Mouse (Mus musculus): ENCODE measurements at regions not wholly inside any gene's neighbourhood (a gene's known extent, or its start where the extent isn't known, plus 50 kb on each side); places are given as distances from the start of the nearest gene placed in this dataset.

DNA sequence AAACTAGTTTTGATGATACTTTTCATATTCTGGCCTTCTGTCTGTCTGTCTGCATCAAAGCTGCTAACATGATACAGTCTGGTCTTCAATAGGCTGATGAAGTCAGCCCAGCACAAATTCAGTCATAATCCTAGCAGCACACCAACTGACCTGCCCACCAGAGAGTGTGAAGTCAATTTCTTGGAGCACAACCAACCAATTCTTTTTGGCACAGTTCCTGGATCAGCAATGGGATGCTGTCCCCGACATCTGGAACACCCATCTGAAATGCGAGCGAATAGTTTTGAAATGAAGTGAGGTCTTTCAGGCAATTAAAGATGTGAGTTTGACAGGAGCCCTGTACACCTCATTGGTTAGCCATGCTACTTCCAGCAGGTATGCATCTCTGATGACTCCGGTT lies 98.6 kb downstream of the Spata18 start:
- Histone ChIP-seq H3K36me3 (replicated peaks; ENCODE audit: control insufficient read depth, insufficient read depth, low read length) (no peaks in the 10 kb centered on the region), H3K4me3 (ENCODE audit: low read depth, low read length) (no peak overlapping the region), H3K4me2 (ENCODE audit: low read depth, low read length) (no peak overlapping the region), H3K9me3 (replicated peaks; ENCODE audit: control insufficient read depth, low read length) (no peaks in the 10 kb centered on the region), H3K27me3 (ENCODE audit: control insufficient read depth, insufficient read depth, low read length) (no peaks in the 10 kb centered on the region), H3K9ac (replicated peaks; ENCODE audit: low read depth, low read length) (no peak overlapping the region), H3K27ac (ENCODE audit: low read depth) (no peak overlapping the region), H3K4me1 (ENCODE audit: control insufficient read depth, insufficient read depth) (no peaks in the 10 kb centered on the region)
- DNase-seq (ENCODE audit: low spot score) (no peak), ATAC-seq (ENCODE audit: insufficient read depth, low read depth) (no peak)
- TF ChIP-seq CTCF (IDR thresholded peaks at IDR 0.05; ENCODE audit: low read depth) (no peak), EP300 (IDR thresholded peaks at IDR 0.05; ENCODE audit: low read depth) (no peak)
- WGBS: 55% methylated on average over 4 of the region's 4 CpGs

DNA sequence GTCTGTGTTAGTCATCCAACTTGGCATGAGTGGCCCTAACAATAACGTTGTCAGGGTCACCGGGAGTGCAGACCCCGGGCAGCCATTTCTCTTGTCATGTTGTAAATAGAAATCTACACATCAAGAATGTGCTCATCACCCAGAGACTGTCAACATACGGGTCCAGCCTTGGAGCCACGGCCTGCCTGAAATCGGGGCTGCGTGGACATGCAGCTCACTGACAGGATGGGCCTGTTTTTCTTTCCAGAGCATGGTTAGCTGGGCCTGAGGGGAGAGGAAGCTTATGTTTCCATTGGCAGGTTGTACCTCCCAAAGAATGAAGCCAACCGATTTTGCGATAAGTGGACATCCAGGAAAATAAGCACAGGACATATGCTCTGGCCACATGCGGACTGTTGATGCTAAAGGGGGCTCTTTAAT lies 101.1 kb downstream of the Spata18 start:
- Histone ChIP-seq H3K9me3 (replicated peaks; ENCODE audit: control insufficient read depth, low read length) (no peaks in the 10 kb centered on the region), H3K4me1 (ENCODE audit: control insufficient read depth, insufficient read depth) (no peaks in the 10 kb centered on the region), H3K36me3 (replicated peaks; ENCODE audit: control insufficient read depth, insufficient read depth, low read length) (no peaks in the 10 kb centered on the region), H3K4me3 (ENCODE audit: low read depth, low read length) (no peak overlapping the region), H3K4me2 (ENCODE audit: low read depth, low read length) (no peak overlapping the region), H3K27me3 (ENCODE audit: control insufficient read depth, insufficient read depth, low read length) (no peaks in the 10 kb centered on the region), H3K27ac (ENCODE audit: low read depth) (no peak overlapping the region), H3K9ac (replicated peaks; ENCODE audit: low read depth, low read length) (no peak overlapping the region)
- 0 out of 2 replicates have a peak, but pooled peaks have one; percentile 24 for ATAC-seq (ENCODE audit: insufficient read depth, low read depth)
- no peak for TF ChIP-seq CTCF (IDR thresholded peaks at IDR 0.05; ENCODE audit: low read depth)
- no peak for TF ChIP-seq EP300 (IDR thresholded peaks at IDR 0.05; ENCODE audit: low read depth)
- DNase-seq (ENCODE audit: low spot score): peak; percentile 52
- WGBS: 59% methylated on average over 10 of the region's 10 CpGs

- WGBS: 55% methylated on average over 7 of the region's 7 CpGs
- no peak overlapping the region for H3K9ac ChIP-seq (replicated peaks; ENCODE audit: low read depth, low read length)
These were observed 102.6 kb downstream of the Spata18 start for GRCm38 (mm10) chr5:73753827-73754226.

GRCm38 (mm10) chr5:73758534-73758933 lies 107.4 kb downstream of the Spata18 start:
- Histone ChIP-seq H3K4me2 (ENCODE audit: low read depth, low read length) (no peak overlapping the region), H3K36me3 (replicated peaks; ENCODE audit: control insufficient read depth, insufficient read depth, low read length) (no peaks in the 10 kb centered on the region), H3K9me3 (replicated peaks; ENCODE audit: control insufficient read depth, low read length) (no peaks in the 10 kb centered on the region), H3K27me3 (ENCODE audit: control insufficient read depth, insufficient read depth, low read length) (no peaks in the 10 kb centered on the region), H3K27ac (ENCODE audit: low read depth) (no peak overlapping the region), H3K9ac (replicated peaks; ENCODE audit: low read depth, low read length) (no peak overlapping the region), H3K4me3 (ENCODE audit: low read depth, low read length) (no peak overlapping the region), H3K4me1 (ENCODE audit: control insufficient read depth, insufficient read depth) (no peaks in the 10 kb centered on the region)
- no peak for TF ChIP-seq CTCF (IDR thresholded peaks at IDR 0.05; ENCODE audit: low read depth)
- TF ChIP-seq EP300 (IDR thresholded peaks at IDR 0.05; ENCODE audit: low read depth): no peak
- no peak for DNase-seq (ENCODE audit: low spot score)
- no peak for ATAC-seq (ENCODE audit: insufficient read depth, low read depth)
- 82% methylated on average over 6 of the region's 6 CpGs for WGBS

More at GRCm38 (mm10) chr5:73753827-73754226, 102.6 kb downstream of the Spata18 start:
- H3K4me1 ChIP-seq (ENCODE audit: control insufficient read depth, insufficient read depth): no peaks in the 10 kb centered on the region
- H3K27ac ChIP-seq (ENCODE audit: low read depth): no peak overlapping the region
- no peak overlapping the region for H3K4me2 ChIP-seq (ENCODE audit: low read depth, low read length)
- H3K36me3 ChIP-seq (replicated peaks; ENCODE audit: control insufficient read depth, insufficient read depth, low read length): no peaks in the 10 kb centered on the region
- ATAC-seq (ENCODE audit: insufficient read depth, low read depth) (no peak), DNase-seq (ENCODE audit: low spot score) (no peak)
- H3K27me3 ChIP-seq (ENCODE audit: control insufficient read depth, insufficient read depth, low read length): no peaks in the 10 kb centered on the region
- no peak overlapping the region for H3K4me3 ChIP-seq (ENCODE audit: low read depth, low read length)
- no peak for TF ChIP-seq CTCF (IDR thresholded peaks at IDR 0.05; ENCODE audit: low read depth)
- no peaks in the 10 kb centered on the region for H3K9me3 ChIP-seq (replicated peaks; ENCODE audit: control insufficient read depth, low read length)

DNA sequence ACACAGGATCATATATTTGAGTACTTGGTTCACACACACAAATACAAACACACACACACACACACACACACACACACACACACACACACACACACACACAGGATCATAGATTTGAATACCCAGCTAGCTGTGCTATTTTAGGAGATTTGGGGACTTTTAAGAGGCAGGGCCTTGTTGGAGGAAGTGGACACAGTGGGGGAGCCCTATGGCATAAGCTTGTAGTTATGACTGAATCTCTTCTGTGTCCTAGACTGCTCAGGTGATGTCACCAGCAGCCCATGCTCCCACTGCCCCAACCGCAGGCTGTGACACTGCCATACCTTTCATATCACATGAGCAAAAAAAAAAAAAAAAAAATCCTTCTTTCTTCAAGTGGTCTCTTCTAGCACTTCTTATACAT lies 110.1 kb downstream of the Spata18 start:
- no peak overlapping the region for H3K27ac ChIP-seq (ENCODE audit: low read depth)
- H3K9ac ChIP-seq (replicated peaks; ENCODE audit: low read depth, low read length): no peak overlapping the region
- no peaks in the 10 kb centered on the region for H3K9me3 ChIP-seq (replicated peaks; ENCODE audit: control insufficient read depth, low read length)
- no peaks in the 10 kb centered on the region for H3K36me3 ChIP-seq (replicated peaks; ENCODE audit: control insufficient read depth, insufficient read depth, low read length)
- H3K4me1 ChIP-seq (ENCODE audit: control insufficient read depth, insufficient read depth): no peaks in the 10 kb centered on the region
- no peak for ATAC-seq (ENCODE audit: insufficient read depth, low read depth)
- 53% methylated on average over 1 of the region's 1 CpGs for whole genome bisulfite sequencing
- no peaks in the 10 kb centered on the region for H3K27me3 ChIP-seq (ENCODE audit: control insufficient read depth, insufficient read depth, low read length)
- no peak overlapping the region for H3K4me3 ChIP-seq (ENCODE audit: low read depth, low read length)
- H3K4me2 ChIP-seq (ENCODE audit: low read depth, low read length): no peak overlapping the region
- DNase-seq (ENCODE audit: low spot score): no peak
- no peak for TF ChIP-seq CTCF (IDR thresholded peaks at IDR 0.05; ENCODE audit: low read depth)
- TF ChIP-seq EP300 (IDR thresholded peaks at IDR 0.05; ENCODE audit: low read depth): no peak

- Histone ChIP-seq H3K27me3 (ENCODE audit: control insufficient read depth, insufficient read depth, low read length) (no peaks in the 10 kb centered on the region), H3K4me3 (ENCODE audit: low read depth, low read length) (no peak overlapping the region), H3K9me3 (replicated peaks; ENCODE audit: control insufficient read depth, low read length) (no peaks in the 10 kb centered on the region), H3K36me3 (replicated peaks; ENCODE audit: control insufficient read depth, insufficient read depth, low read length) (no peaks in the 10 kb centered on the region), H3K27ac (ENCODE audit: low read depth) (0 out of 2 replicates have a peak overlapping the region, but pooled peaks have one; percentile 38), H3K4me1 (ENCODE audit: control insufficient read depth, insufficient read depth) (no peaks in the 10 kb centered on the region), H3K9ac (replicated peaks; ENCODE audit: low read depth, low read length) (no peak overlapping the region), H3K4me2 (ENCODE audit: low read depth, low read length) (no peak overlapping the region)
- TF ChIP-seq EP300 (IDR thresholded peaks at IDR 0.05; ENCODE audit: low read depth) (no peak), CTCF (IDR thresholded peaks at IDR 0.05; ENCODE audit: low read depth) (peak; percentile 95)
- ATAC-seq (ENCODE audit: insufficient read depth, low read depth) (peak; percentile 90), DNase-seq (ENCODE audit: low spot score) (peak; percentile 83)
- WGBS: 21% methylated on average over 8 of the region's 8 CpGs
These were observed 110.5 kb downstream of the Spata18 start for GRCm38 (mm10) chr5:73761709-73762108.
